Comparison of ENCODE assay signal across 8 mouse cellular contexts in the genomic region with DNA sequence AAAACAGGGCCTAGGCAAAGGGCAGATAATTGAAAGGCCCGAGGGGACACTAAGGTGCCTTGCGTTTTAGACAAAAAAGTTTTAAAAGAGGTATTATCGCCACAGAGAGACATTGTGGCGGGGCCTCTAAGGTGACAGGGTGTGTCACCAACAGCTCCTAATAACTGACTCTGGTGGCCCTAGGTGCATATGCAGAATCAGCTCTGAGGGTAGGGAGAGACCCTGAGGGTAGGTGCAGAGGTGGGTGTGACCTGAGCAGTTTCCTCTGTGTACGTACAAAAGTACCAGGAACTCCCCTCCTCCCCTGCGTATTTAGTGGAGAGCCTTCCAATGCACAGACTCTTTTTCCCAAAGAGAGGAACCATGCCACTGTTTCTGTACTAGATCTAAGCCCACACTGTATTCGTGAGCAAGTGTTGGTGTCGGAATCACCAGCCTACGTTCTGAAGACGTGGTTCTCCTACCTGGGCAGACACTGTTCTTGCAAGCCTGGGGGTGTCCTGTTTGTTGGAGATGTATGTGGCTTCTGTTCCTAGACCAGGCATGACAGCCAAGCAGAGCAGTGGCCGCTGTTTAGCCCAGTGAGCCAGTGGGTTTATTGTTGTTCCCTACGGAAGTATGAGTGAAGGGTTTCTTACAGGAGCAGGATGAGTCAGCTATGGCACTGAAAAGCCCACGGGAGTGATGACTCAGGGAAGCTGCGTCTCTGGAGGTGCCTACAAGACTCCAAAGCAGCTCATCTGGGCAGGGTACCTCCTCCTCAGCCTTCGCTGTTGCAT. TPM values are rescaled to one million over a fixed set of nuclear protein-coding genes. Genes with fewer than 3 reads are reported as not detected.
DNase-seq lines count a peak whose midpoint lies in the region; ATAC-seq lines count a peak whose summit lies in the region.

No protein-coding gene starts in this region.

- no peaks in the 10 kb centered on the region for H3K27me3 ChIP-seq in limb, embryonic 13.5 days
- H3K27me3 ChIP-seq in neural tube, embryonic 14.5 days (ENCODE audit: control insufficient read depth, insufficient read depth, low read length): no peaks in the 10 kb centered on the region

- H3K9me3 ChIP-seq in limb, embryonic 13.5 days: peaks cover 15% of the 10 kb centered on the region; the same call in 1 of the 2 replicates
- peaks cover 3% of the 10 kb centered on the region for H3K9me3 ChIP-seq in neural tube, embryonic 14.5 days (ENCODE audit: control insufficient read depth, low read length)

- H3K4me1 ChIP-seq in limb, embryonic 13.5 days: peaks cover 23% of the 10 kb centered on the region
- H3K4me1 ChIP-seq in neural tube, embryonic 14.5 days (ENCODE audit: control insufficient read depth, insufficient read depth, low read length): peaks cover 14% of the 10 kb centered on the region

- peak overlapping the region; percentile 54 for H3K4me3 ChIP-seq in limb, embryonic 13.5 days
- H3K4me3 ChIP-seq in neural tube, embryonic 14.5 days (ENCODE audit: low read depth, low read length): peak overlapping the region; percentile 43

- H3K9ac ChIP-seq in limb, embryonic 13.5 days: peak overlapping the region; percentile 79
- H3K9ac ChIP-seq in neural tube, embryonic 14.5 days (replicated peaks; ENCODE audit: low read depth, low read length): peak overlapping the region; percentile 37

- peak; percentile 13 for DNase-seq in embryo, embryonic 10 days (ENCODE audit: low spot score)
- DNase-seq in embryo, embryonic 11 days: no peak
- peak; percentile 13 for DNase-seq in thymus, postnatal 14 days
- DNase-seq in thymus, postnatal 4 days: no peak
- DNase-seq in spleen, postnatal 14 days (ENCODE audit: low spot score in 2 of 2): no peak

- ATAC-seq in frontal cortex, adult (ENCODE audit: low TSS enrichment): peak; percentile 66; the same call in 1 of the 2 replicates
- peak; percentile 4; the same call in 1 of the 2 replicates for ATAC-seq in limb, embryonic 13.5 days (ENCODE audit: low FRiP score, low read depth)
- ATAC-seq in neural tube, embryonic 14.5 days (ENCODE audit: low read depth): peak; percentile 15

- WGBS in limb, embryonic 13.5 days: 54% methylated on average over 15 of the region's 15 CpGs
- 59% methylated on average over 15 of the region's 15 CpGs for WGBS in neural tube, embryonic 14.5 days

- H3K36me3 ChIP-seq in limb, embryonic 13.5 days: peaks cover 32% of the 10 kb centered on the region
- no peaks in the 10 kb centered on the region for H3K36me3 ChIP-seq in neural tube, embryonic 14.5 days (ENCODE audit: control insufficient read depth, insufficient read depth, low read length)

- peak overlapping the region; percentile 85 for H3K4me2 ChIP-seq in limb, embryonic 13.5 days (replicated peaks)
- peak overlapping the region; percentile 53 for H3K4me2 ChIP-seq in neural tube, embryonic 14.5 days (ENCODE audit: low read depth, low read length)

- H3K27ac ChIP-seq in limb, embryonic 13.5 days: peak overlapping the region; percentile 85
- no peak overlapping the region for H3K27ac ChIP-seq in neural tube, embryonic 14.5 days (ENCODE audit: low read depth, low read length)

RNA-seq across cellular contexts. Expression of a gene that starts 0.9 kb away (rescaled TPM):
- 23.0 and 25.2 TPM in 2 replicates for polyA plus RNA-seq in limb, embryonic 13.5 days (2015; fragmentation: Nextera tagmentation; extraction: Ambion mirVana)
- 38.6 and 41.8 TPM in 2 replicates for polyA plus RNA-seq in neural tube, embryonic 14.5 days (2014; fragmentation: Nextera tagmentation; extraction: Ambion mirVana)

RNA-seq across cellular contexts. Expression of a gene that starts 29.5 kb away (rescaled TPM):
- 9.1 and 9.9 TPM in 2 replicates for polyA plus RNA-seq in limb, embryonic 13.5 days (2015; fragmentation: Nextera tagmentation; extraction: Ambion mirVana)
- polyA plus RNA-seq in neural tube, embryonic 14.5 days (2014; fragmentation: Nextera tagmentation; extraction: Ambion mirVana): 11.2 and 11.7 TPM in 2 replicates

RNA-seq across cellular contexts. Expression of a gene that starts 29.6 kb away (rescaled TPM):
- not detected in 2 replicates for polyA plus RNA-seq in limb, embryonic 13.5 days (2015; fragmentation: Nextera tagmentation; extraction: Ambion mirVana)
- 0.01 TPM in 1 of 2 replicates, not detected in the other for polyA plus RNA-seq in neural tube, embryonic 14.5 days (2014; fragmentation: Nextera tagmentation; extraction: Ambion mirVana)

RNA-seq across cellular contexts. Expression of a gene that starts 51.3 kb away (rescaled TPM):
- 21.3 and 22.0 TPM in 2 replicates for polyA plus RNA-seq in limb, embryonic 13.5 days (2015; fragmentation: Nextera tagmentation; extraction: Ambion mirVana)
- 27.8 and 32.4 TPM in 2 replicates for polyA plus RNA-seq in neural tube, embryonic 14.5 days (2014; fragmentation: Nextera tagmentation; extraction: Ambion mirVana)

Comparison
In these comparisons a context has a peak if more than half of its experiments do, and no peak if none do; other contexts are left out.
1. DNase-seq: peak in embryo, embryonic 10 days (single experiment) and thymus, postnatal 14 days (single experiment); none in embryo, embryonic 11 days (single experiment), thymus, postnatal 4 days (single experiment) and spleen, postnatal 14 days (0 of 2).
2. ATAC-seq: peak in every context shown above with its lines; median percentile 66 in frontal cortex, adult; 15 in neural tube, embryonic 14.5 days; 4 in limb, embryonic 13.5 days.